ENCODE assay signal across 11 mouse cellular contexts in the genomic region with DNA sequence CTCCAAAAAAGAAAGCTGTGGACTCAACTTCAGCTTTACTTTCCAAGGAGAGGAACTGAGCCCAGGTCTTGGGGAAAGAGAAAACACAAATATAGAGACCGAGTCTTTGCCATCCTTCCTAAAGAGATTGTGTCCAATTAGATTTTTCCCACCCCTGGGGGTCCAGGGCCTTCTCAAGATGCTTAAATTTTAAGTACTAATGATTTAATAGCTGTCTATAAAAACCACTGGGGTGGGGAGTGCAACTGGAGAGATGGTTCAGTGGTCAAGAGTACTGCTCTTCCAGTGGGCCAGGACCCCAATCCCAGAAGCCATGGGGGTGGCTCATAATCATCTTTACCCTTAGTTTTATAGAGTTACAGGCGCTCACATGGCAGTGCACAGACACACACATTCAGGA. TPM values are rescaled to one million over a fixed set of nuclear protein-coding genes. Genes with fewer than 3 reads are reported as not detected.
DNase-seq lines count a peak whose midpoint lies in the region; ATAC-seq and TF ChIP-seq lines count a peak whose summit lies in the region.
"Had no signal": no experiment of that assay in that cellular context is flagged by ENCODE, and none has a peak within 500 bp of the region (broad histone marks: within the 10 kb centered on the region; RNA-seq: fewer than 3 reads in every experiment).

No protein-coding gene starts in this region.

- WGBS in heart, adult 2 months: 69% methylated on average over 2 of the region's 2 CpGs
- whole genome bisulfite sequencing in heart, embryonic 10.5 days: 84% methylated on average over 2 of the region's 2 CpGs
- WGBS in liver, embryonic 11.5 days: 84% methylated on average over 2 of the region's 2 CpGs
- 94% methylated on average over 2 of the region's 2 CpGs for WGBS in hindbrain, embryonic 16.5 days
- WGBS in midbrain, embryonic 15.5 days: 95% methylated on average over 2 of the region's 2 CpGs

- ATAC-seq in liver, embryonic 11.5 days (replicated peaks; ENCODE audit: low FRiP score): no peak
- no peak for ATAC-seq in hindbrain, embryonic 16.5 days
- no peak for ATAC-seq in midbrain, embryonic 15.5 days (replicated peaks)
- no peak for ATAC-seq in megakaryocyte progenitor cell, adult 5-6 weeks (replicated peaks; ENCODE audit: poor library complexity)

- peaks cover 11% of the 10 kb centered on the region for H3K36me3 ChIP-seq in heart, adult 2 months (ENCODE audit: control insufficient read depth, insufficient read depth, low read length)
- H3K36me3 ChIP-seq in heart, embryonic 10.5 days: peaks cover 18% of the 10 kb centered on the region
- peaks cover 3% of the 10 kb centered on the region; the same call in 1 of the 2 replicates for H3K36me3 ChIP-seq in liver, embryonic 11.5 days (ENCODE audit: control insufficient read depth, insufficient read depth, low read length)
- H3K36me3 ChIP-seq in hindbrain, embryonic 16.5 days (ENCODE audit: control insufficient read depth, insufficient read depth, low read length): no peaks in the 10 kb centered on the region
- H3K36me3 ChIP-seq in midbrain, embryonic 15.5 days (replicated peaks): peaks cover 5% of the 10 kb centered on the region; the same call in 1 of the 2 replicates

- peaks cover 4% of the 10 kb centered on the region; the same call in 1 of the 2 replicates for H3K79me2 ChIP-seq in heart, adult 2 months (replicated peaks; ENCODE audit: control insufficient read depth, insufficient read depth, low read length)

- H3K27me3 ChIP-seq in heart, adult 2 months (ENCODE audit: control insufficient read depth, insufficient read depth, low read length): no peaks in the 10 kb centered on the region
- no peaks in the 10 kb centered on the region for H3K27me3 ChIP-seq in heart, embryonic 10.5 days (ENCODE audit: insufficient read depth, poor library complexity, severe bottlenecking)
- H3K27me3 ChIP-seq in liver, embryonic 11.5 days (replicated peaks; ENCODE audit: control insufficient read depth, insufficient read depth, low read length): no peaks in the 10 kb centered on the region
- H3K27me3 ChIP-seq in hindbrain, embryonic 16.5 days (replicated peaks; ENCODE audit: control insufficient read depth, insufficient read depth, low read length): no peaks in the 10 kb centered on the region
- H3K27me3 ChIP-seq in midbrain, embryonic 15.5 days (replicated peaks): no peaks in the 10 kb centered on the region

- no peak for DNase-seq in heart, adult 2 months
- DNase-seq in heart, embryonic 10.5 days (ENCODE audit: low spot score): no peak
- DNase-seq in liver, embryonic 11.5 days (ENCODE audit: low spot score): no peak
- no peak for DNase-seq in liver
- DNase-seq in thymus, postnatal 4 days: no peak
- DNase-seq: gastrocnemius, postnatal 36 days; layer of hippocampus, adult 9-11 months had no signal

- TF ChIP-seq EP300 in heart, adult 2 months (IDR thresholded peaks at IDR 0.05; ENCODE audit: insufficient read depth, low read depth, low read length): no peak

- H3K9me3 ChIP-seq in heart, embryonic 10.5 days: no peaks in the 10 kb centered on the region
- no peaks in the 10 kb centered on the region for H3K9me3 ChIP-seq in liver, embryonic 11.5 days (ENCODE audit: control insufficient read depth, low read length)
- no peaks in the 10 kb centered on the region for H3K9me3 ChIP-seq in hindbrain, embryonic 16.5 days (ENCODE audit: control insufficient read depth, low read length)
- H3K9me3 ChIP-seq in midbrain, embryonic 15.5 days: no peaks in the 10 kb centered on the region

- H3K4me3 ChIP-seq in heart, adult 2 months: peak overlapping the region; percentile 1; the same call in 1 of the 2 replicates
- H3K4me3 ChIP-seq in heart, embryonic 10.5 days: no peak overlapping the region
- H3K4me3 ChIP-seq in liver, embryonic 11.5 days (ENCODE audit: low read depth, low read length): no peak overlapping the region; the same call in 1 of the 2 replicates
- H3K4me3 ChIP-seq in hindbrain, embryonic 16.5 days (ENCODE audit: low read length): no peak overlapping the region
- H3K4me3 ChIP-seq in midbrain, embryonic 15.5 days: 0 out of 2 replicates have a peak overlapping the region, but pooled peaks have one; percentile 1

- peaks cover 4% of the 10 kb centered on the region; the same call in 1 of the 2 replicates for H3K4me1 ChIP-seq in heart, adult 2 months (ENCODE audit: control insufficient read depth, insufficient read depth, low read length)
- peaks cover 20% of the 10 kb centered on the region for H3K4me1 ChIP-seq in heart, embryonic 10.5 days
- H3K4me1 ChIP-seq in liver, embryonic 11.5 days (replicated peaks; ENCODE audit: control insufficient read depth, insufficient read depth, low read length): peaks cover 20% of the 10 kb centered on the region
- peaks cover 18% of the 10 kb centered on the region for H3K4me1 ChIP-seq in hindbrain, embryonic 16.5 days (ENCODE audit: control insufficient read depth, insufficient read depth, low read depth, low read length)
- peaks cover 30% of the 10 kb centered on the region for H3K4me1 ChIP-seq in midbrain, embryonic 15.5 days

- H3K27ac ChIP-seq in heart, adult 2 months: no peak overlapping the region
- H3K27ac ChIP-seq in heart, embryonic 10.5 days: no peak overlapping the region
- no peak overlapping the region for H3K27ac ChIP-seq in liver, embryonic 11.5 days (ENCODE audit: low read depth, low read length)
- H3K27ac ChIP-seq in hindbrain, embryonic 16.5 days (ENCODE audit: low read depth, low read length): no peak overlapping the region
- no peak overlapping the region for H3K27ac ChIP-seq in midbrain, embryonic 15.5 days

- intact Hi-C loops in heart, adult 2 months (cut with DNase I): loop anchor here (2.0 kb wide), 3 partner anchors 14 to 146 kb away; no protein-coding TSS in a partner anchor

- H3K9ac ChIP-seq in heart, adult 2 months (ENCODE audit: low read depth, low read length): no peak overlapping the region
- H3K9ac ChIP-seq in liver, embryonic 11.5 days (ENCODE audit: low read depth, low read length): no peak overlapping the region
- no peak overlapping the region for H3K9ac ChIP-seq in hindbrain, embryonic 16.5 days (ENCODE audit: low read depth, low read length)
- H3K9ac ChIP-seq in midbrain, embryonic 15.5 days: no peak overlapping the region

- H3K4me2 ChIP-seq in liver, embryonic 11.5 days: peak overlapping the region; percentile 81
- H3K4me2 ChIP-seq in hindbrain, embryonic 16.5 days (ENCODE audit: low read length): peak overlapping the region; percentile 89
- peak overlapping the region; percentile 71 for H3K4me2 ChIP-seq in midbrain, embryonic 15.5 days

- no peak for TF ChIP-seq CTCF in heart, adult 2 months (IDR thresholded peaks at IDR 0.05)

- no peak for TF ChIP-seq POLR2A in heart, adult 2 months (IDR thresholded peaks at IDR 0.05; ENCODE audit: insufficient read depth, low read depth, low read length)

RNA-seq across cellular contexts. Expression of a gene that starts 2.0 kb away (rescaled TPM):
- total RNA-seq in heart, adult 2 months (2021): 10 to 100 TPM; 50.3 to 51.2 TPM
- polyA plus RNA-seq in heart, adult 2 months (2012; rRNA removed): 55.1 and 67.3 TPM in 2 replicates
- polyA plus RNA-seq in heart, embryonic 10.5 days (2016; fragmentation: Nextera tagmentation; extraction: Ambion mirVana): 84.7 and 88.6 TPM in 2 replicates
- polyA plus RNA-seq in liver, embryonic 11.5 days (2014; fragmentation: Nextera tagmentation; extraction: Ambion mirVana): 61.4 and 74.3 TPM in 2 replicates
- polyA plus RNA-seq in hindbrain, embryonic 16.5 days (2015; fragmentation: Nextera tagmentation; extraction: Ambion mirVana): 145 and 153 TPM in 2 replicates
- 182 and 187 TPM in 2 replicates for polyA plus RNA-seq in midbrain, embryonic 15.5 days (2015; fragmentation: Nextera tagmentation; extraction: Ambion mirVana)
- 50.1 and 53.2 TPM in 2 replicates for total RNA-seq in megakaryocyte progenitor cell, adult 5-6 weeks (2015)
- total RNA-seq in megakaryocyte progenitor cell, adult 5-6 weeks (2017): 55.8 and 59.4 TPM in 2 replicates

RNA-seq across cellular contexts. Expression of a gene that starts 27.4 kb away (rescaled TPM):
- 10 to 100 TPM; 38.9 to 40.7 TPM for total RNA-seq in heart, adult 2 months (2021)
- 32.2 and 40.4 TPM in 2 replicates for polyA plus RNA-seq in heart, adult 2 months (2012; rRNA removed)
- polyA plus RNA-seq in heart, embryonic 10.5 days (2016; fragmentation: Nextera tagmentation; extraction: Ambion mirVana): 100 and 115 TPM in 2 replicates
- 54.9 and 60.9 TPM in 2 replicates for polyA plus RNA-seq in liver, embryonic 11.5 days (2014; fragmentation: Nextera tagmentation; extraction: Ambion mirVana)
- polyA plus RNA-seq in hindbrain, embryonic 16.5 days (2015; fragmentation: Nextera tagmentation; extraction: Ambion mirVana): 84.7 and 99.9 TPM in 2 replicates
- polyA plus RNA-seq in midbrain, embryonic 15.5 days (2015; fragmentation: Nextera tagmentation; extraction: Ambion mirVana): 108 and 114 TPM in 2 replicates
- 64.1 and 76.7 TPM in 2 replicates for total RNA-seq in megakaryocyte progenitor cell, adult 5-6 weeks (2015)
- 116 and 161 TPM in 2 replicates for total RNA-seq in megakaryocyte progenitor cell, adult 5-6 weeks (2017)

RNA-seq across cellular contexts. Expression of a gene that starts 40.8 kb away (rescaled TPM):
- total RNA-seq in heart, adult 2 months (2021): 10 to 100 TPM; 16.0 to 16.6 TPM
- polyA plus RNA-seq in heart, adult 2 months (2012; rRNA removed): 17.2 and 17.4 TPM in 2 replicates
- 17.9 and 21.8 TPM in 2 replicates for polyA plus RNA-seq in heart, embryonic 10.5 days (2016; fragmentation: Nextera tagmentation; extraction: Ambion mirVana)
- 25.7 and 26.4 TPM in 2 replicates for polyA plus RNA-seq in liver, embryonic 11.5 days (2014; fragmentation: Nextera tagmentation; extraction: Ambion mirVana)
- 28.5 and 37.3 TPM in 2 replicates for polyA plus RNA-seq in hindbrain, embryonic 16.5 days (2015; fragmentation: Nextera tagmentation; extraction: Ambion mirVana)
- 46.7 and 47.8 TPM in 2 replicates for polyA plus RNA-seq in midbrain, embryonic 15.5 days (2015; fragmentation: Nextera tagmentation; extraction: Ambion mirVana)
- total RNA-seq in megakaryocyte progenitor cell, adult 5-6 weeks (2015): 31.1 and 35.7 TPM in 2 replicates
- total RNA-seq in megakaryocyte progenitor cell, adult 5-6 weeks (2017): 4.0 and 5.1 TPM in 2 replicates

RNA-seq across cellular contexts. Expression of a gene that starts 55.0 kb away (rescaled TPM):
- under 1 TPM; 0.70 to 0.98 TPM for total RNA-seq in heart, adult 2 months (2021)
- polyA plus RNA-seq in heart, adult 2 months (2012; rRNA removed): 1.1 and 4.2 TPM in 2 replicates
- polyA plus RNA-seq in heart, embryonic 10.5 days (2016; fragmentation: Nextera tagmentation; extraction: Ambion mirVana): 1.2 and 2.3 TPM in 2 replicates
- 7.5 and 8.7 TPM in 2 replicates for polyA plus RNA-seq in liver, embryonic 11.5 days (2014; fragmentation: Nextera tagmentation; extraction: Ambion mirVana)
- 0.98 and 1.0 TPM in 2 replicates for polyA plus RNA-seq in hindbrain, embryonic 16.5 days (2015; fragmentation: Nextera tagmentation; extraction: Ambion mirVana)
- 0.54 and 0.74 TPM in 2 replicates for polyA plus RNA-seq in midbrain, embryonic 15.5 days (2015; fragmentation: Nextera tagmentation; extraction: Ambion mirVana)
- 48.0 and 53.2 TPM in 2 replicates for total RNA-seq in megakaryocyte progenitor cell, adult 5-6 weeks (2015)
- 21.5 and 26.3 TPM in 2 replicates for total RNA-seq in megakaryocyte progenitor cell, adult 5-6 weeks (2017)
- polyA plus RNA-seq: C2C12 had no signal

Comparison
In these comparisons a context has a peak if more than half of its experiments do, and no peak if none do; other contexts are left out.
1. H3K4me3 ChIP-seq: peak in heart, adult 2 months (single experiment) and midbrain, embryonic 15.5 days (single experiment); none in heart, embryonic 10.5 days (single experiment), liver, embryonic 11.5 days (single experiment) and hindbrain, embryonic 16.5 days (single experiment).
2. Peak in every context shown above with its lines, with median percentiles within 50 percentile points of each other: H3K4me2 ChIP-seq.